Mouse (Mus musculus) kidney, embryonic 16.5 days (tissue): ENCODE measurements around the gene Rbl1. TPM values are rescaled to one million over a fixed set of nuclear protein-coding genes. Genes with fewer than 3 reads are reported as not detected.

Source experiments
- ATAC-seq: fragments of 200-750 bp; cut with Nextera tagmentation; 2 replicates; pipeline ENCODE4 v1.8.0; 2017; ENCODE audit warnings: moderate TSS enrichment; ENCODE audit not compliant: low FRiP score, low TSS enrichment
- H3K27ac ChIP-seq: fragments of 300-500 bp; sonication (generic); 2 replicates; pipeline ENCODE4 v1.5.1; 2014; ENCODE audit warnings: low read length
- H3K27me3 ChIP-seq: fragments of 300-500 bp; sonication (generic); 2 replicates; pipeline ENCODE4 v1.6.1; 2014; ENCODE audit warnings: low read length, control low read depth, mixed read lengths; ENCODE audit not compliant: insufficient read depth
- H3K36me3 ChIP-seq: fragments of 300-500 bp; sonication (generic); 2 replicates; pipeline ENCODE4 v1.6.1; 2014; ENCODE audit warnings: low read length, control low read depth, mixed read lengths; ENCODE audit not compliant: insufficient read depth
- H3K4me1 ChIP-seq: fragments of 300-500 bp; sonication (generic); 2 replicates; pipeline ENCODE4 v1.6.1; 2014; ENCODE audit warnings: low read length, control low read depth, mixed read lengths; ENCODE audit not compliant: insufficient read depth
- H3K4me2 ChIP-seq: fragments of 300-500 bp; sonication (generic); replicated peaks from 2 replicates; pipeline ENCODE4 v1.6.1; 2014; ENCODE audit warnings: low read depth, low read length
- H3K4me3 ChIP-seq: fragments of 300-500 bp; sonication (generic); 2 replicates; pipeline ENCODE4 v1.5.1; 2014; ENCODE audit warnings: mild to moderate bottlenecking, low read length
- H3K9ac ChIP-seq: fragments of 300-500 bp; sonication (generic); replicated peaks from 2 replicates; pipeline ENCODE4 v1.6.1; 2014; ENCODE audit warnings: low read length
- H3K9me3 ChIP-seq: fragments of 300-500 bp; sonication (generic); 2 replicates; pipeline ENCODE4 v1.6.1; 2016; ENCODE audit warnings: low read length, control low read depth
- whole genome bisulfite sequencing: fragments of 180-500 bp; shearing (Covaris S2); extraction: QIAGEN DNeasy Blood & Tissue Kit; methylation state at CpG from one replicate; pipeline ENCODE4 v1.1.7; 2014; 5-methylcytosine and 5-hydroxymethylcytosine counted together
- polyA plus RNA-seq: library from polyadenylated mRNA; unstranded; fragments of >200 nt; fragmentation: Nextera tagmentation; extraction: Ambion mirVana; gene quantifications from 2 replicates; pipeline ENCODE4 v1.2.1, GENCODE M21; 2015

Gene Rbl1
- polyA plus RNA-seq, 1 experiment from 2014 or later: 22.3 TPM

DNA sequence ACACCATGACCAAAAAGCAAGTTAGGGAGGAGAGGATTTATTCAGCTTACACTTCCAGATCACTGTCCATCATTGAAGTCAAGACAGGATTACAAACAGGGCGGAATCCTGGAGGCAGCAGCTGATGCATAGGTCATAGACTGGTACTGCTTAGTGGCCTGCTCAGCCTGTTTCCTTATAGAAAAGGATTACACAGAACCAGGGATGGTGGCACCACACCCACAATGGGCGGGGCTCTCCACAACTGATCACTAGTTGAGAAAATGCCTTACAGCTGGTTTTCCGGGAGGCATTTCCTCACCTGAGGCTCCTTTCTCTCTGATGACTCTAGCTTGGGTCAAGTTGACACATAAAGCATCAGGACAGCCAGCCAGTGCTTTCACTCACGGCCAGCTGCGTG lies 55.9 kb downstream of the Rbl1 start:
- Histone ChIP-seq H3K27me3 (no peaks in the 10 kb centered on the region), H3K4me3 (no peak overlapping the region), H3K9me3 (no peaks in the 10 kb centered on the region), H3K4me1 (no peaks in the 10 kb centered on the region), H3K9ac (no peak overlapping the region), H3K36me3 (peaks cover 29% of the 10 kb centered on the region), H3K27ac (no peak overlapping the region), H3K4me2 (no peak overlapping the region)
- WGBS: 89% methylated on average over 5 of the region's 5 CpGs
- ATAC-seq: no peak

DNA sequence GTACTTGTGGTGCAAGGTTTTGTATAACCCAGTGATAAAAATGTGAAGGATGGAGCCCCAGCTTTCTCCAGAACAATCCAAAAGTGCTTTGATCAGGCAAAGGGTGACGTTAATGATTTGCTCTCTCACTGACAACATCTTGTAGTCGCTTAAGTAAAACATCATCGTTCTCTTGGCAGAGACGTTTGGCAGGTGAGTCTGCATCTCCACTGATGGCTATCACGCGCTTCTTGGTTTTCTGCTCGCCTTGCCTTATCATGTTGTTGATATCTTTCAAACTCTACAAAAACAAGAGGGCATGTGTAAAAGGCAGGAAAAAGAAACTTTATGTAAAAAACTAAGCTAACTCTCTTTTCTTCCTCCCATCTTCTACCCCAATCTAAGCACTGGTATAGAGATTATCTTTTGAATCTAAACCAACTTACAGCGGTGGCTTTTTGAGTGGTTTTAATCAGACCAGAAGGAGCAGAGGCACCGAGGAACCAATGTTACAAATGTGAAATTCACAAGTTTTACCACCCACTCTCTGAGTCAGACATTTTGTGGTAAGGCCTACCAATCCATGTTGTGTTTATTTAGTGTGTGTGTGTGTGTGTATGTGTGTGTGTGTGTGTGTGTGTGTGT lies 56.8 kb downstream of the Rbl1 start:
- no peak overlapping the region for H3K4me2 ChIP-seq
- no peak overlapping the region for H3K4me3 ChIP-seq
- no peak for ATAC-seq
- peaks cover 29% of the 10 kb centered on the region for H3K36me3 ChIP-seq
- no peaks in the 10 kb centered on the region for H3K27me3 ChIP-seq
- WGBS: 85% methylated on average over 9 of the region's 9 CpGs
- no peak overlapping the region for H3K9ac ChIP-seq
- no peak overlapping the region for H3K27ac ChIP-seq
- H3K9me3 ChIP-seq: no peaks in the 10 kb centered on the region
- H3K4me1 ChIP-seq: no peaks in the 10 kb centered on the region

DNA sequence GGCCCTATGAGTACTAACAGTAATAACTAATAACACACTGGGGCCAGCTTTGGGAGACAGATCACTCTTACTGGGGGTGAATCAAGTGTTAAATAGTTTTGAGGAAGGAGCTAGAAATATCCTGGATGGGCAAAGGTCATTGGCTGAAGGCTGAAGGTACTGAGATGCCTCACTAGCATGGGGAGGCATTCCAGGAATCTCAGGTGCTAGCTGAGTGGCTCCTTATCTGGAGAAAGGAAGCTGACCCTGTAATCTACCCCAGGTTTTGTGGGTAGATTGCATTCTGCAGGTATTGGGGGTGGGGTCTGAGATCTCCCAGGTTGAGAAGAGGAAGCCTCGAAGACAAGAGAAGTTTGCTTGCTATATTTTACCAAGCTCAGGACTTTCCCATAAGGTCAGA lies 59.2 kb downstream of the Rbl1 start:
- no peak for ATAC-seq
- 77% methylated on average over 1 of the region's 1 CpGs for WGBS

DNA sequence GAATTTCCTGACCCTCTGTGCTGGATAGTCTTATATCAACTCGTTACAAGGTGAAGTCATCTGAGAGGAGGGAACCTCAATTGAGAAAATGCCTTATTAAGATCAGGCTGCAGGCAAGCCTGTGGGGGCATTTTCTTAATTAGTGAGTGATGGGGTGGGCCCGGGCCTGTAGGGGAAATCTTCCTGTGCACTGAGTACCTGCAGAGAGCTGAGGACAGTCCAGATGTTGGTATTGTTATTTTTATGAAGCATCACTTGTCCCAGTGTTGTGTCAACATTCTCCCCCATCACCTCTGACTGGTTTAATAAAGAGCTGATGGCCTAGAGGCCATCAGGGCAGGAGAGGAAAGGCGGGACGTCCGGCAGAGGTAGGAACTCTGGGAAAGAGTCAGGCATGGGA lies 60.2 kb downstream of the Rbl1 start:
- Histone ChIP-seq H3K9ac (no peak overlapping the region), H3K27me3 (no peaks in the 10 kb centered on the region), H3K36me3 (peaks cover 8% of the 10 kb centered on the region), H3K4me3 (no peak overlapping the region), H3K9me3 (no peaks in the 10 kb centered on the region), H3K4me1 (no peaks in the 10 kb centered on the region), H3K27ac (no peak overlapping the region), H3K4me2 (no peak overlapping the region)
- no peak for ATAC-seq
- WGBS: 71% methylated on average over 5 of the region's 5 CpGs

More for the DNA sequence above, 59.2 kb downstream of the Rbl1 start:
- Histone ChIP-seq H3K27me3 (no peaks in the 10 kb centered on the region), H3K27ac (no peak overlapping the region), H3K9ac (no peak overlapping the region), H3K4me2 (no peak overlapping the region), H3K9me3 (no peaks in the 10 kb centered on the region), H3K4me1 (no peaks in the 10 kb centered on the region), H3K4me3 (no peak overlapping the region), H3K36me3 (peaks cover 18% of the 10 kb centered on the region)

DNA sequence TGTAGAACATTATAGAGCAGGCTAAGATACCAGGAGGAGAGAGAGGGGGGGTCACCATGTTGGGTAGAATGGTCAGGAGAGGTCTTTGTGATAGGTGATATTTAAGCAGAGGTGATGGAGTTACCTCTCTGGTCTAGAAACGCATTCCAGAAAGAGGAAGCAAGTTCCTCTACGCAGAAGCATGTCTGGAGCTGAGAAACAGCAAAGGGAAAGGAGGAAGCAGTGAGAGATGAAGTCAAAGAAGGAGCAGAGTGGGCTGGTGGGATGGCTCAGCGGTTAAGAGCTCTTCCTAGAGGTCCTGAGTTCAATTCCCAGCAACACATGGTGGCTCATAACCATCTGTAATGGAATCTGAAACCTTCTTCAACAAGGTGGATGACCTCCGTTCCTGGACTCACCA lies 62.4 kb downstream of the Rbl1 start:
- no peaks in the 10 kb centered on the region for H3K9me3 ChIP-seq
- H3K36me3 ChIP-seq: no peaks in the 10 kb centered on the region
- no peak overlapping the region for H3K4me2 ChIP-seq
- 90% methylated on average over 4 of the region's 4 CpGs for WGBS
- ATAC-seq: no peak
- H3K27ac ChIP-seq: no peak overlapping the region
- H3K27me3 ChIP-seq: no peaks in the 10 kb centered on the region
- H3K4me3 ChIP-seq: no peak overlapping the region
- no peaks in the 10 kb centered on the region for H3K4me1 ChIP-seq
- no peak overlapping the region for H3K9ac ChIP-seq

DNA sequence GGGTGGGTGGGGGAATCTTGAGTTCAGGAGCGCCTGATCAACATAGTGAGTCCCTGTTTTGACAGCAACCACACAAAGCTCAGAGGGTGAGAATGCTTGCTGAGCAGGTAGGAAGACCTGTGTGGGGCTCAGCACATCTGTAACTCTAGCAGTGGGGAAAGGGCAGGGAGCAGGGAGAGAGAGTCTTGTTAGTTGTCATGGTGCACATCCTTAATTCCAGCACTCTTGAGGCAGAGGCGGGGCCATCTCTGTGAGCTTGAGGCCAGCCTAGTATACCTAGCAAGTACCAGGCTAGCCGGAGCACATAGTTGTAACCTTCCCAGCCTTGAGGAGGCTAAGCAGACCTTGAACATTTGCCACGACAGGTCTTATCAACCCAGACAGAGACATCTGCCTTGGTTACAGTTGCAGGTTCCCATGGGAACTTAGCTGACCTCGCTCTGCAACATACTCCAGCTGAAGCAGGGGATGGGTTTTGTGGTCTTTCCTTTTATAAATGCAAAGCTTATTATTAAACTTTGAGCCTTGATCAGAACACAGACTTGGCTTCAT lies 65.0 kb downstream of the Rbl1 start:
- no peak for ATAC-seq
- Histone ChIP-seq H3K9me3 (no peaks in the 10 kb centered on the region), H3K4me2 (no peak overlapping the region), H3K9ac (no peak overlapping the region), H3K27ac (no peak overlapping the region), H3K4me1 (no peaks in the 10 kb centered on the region; the same call in 1 of the 2 replicates), H3K27me3 (no peaks in the 10 kb centered on the region), H3K36me3 (no peaks in the 10 kb centered on the region), H3K4me3 (no peak overlapping the region)
- 93% methylated on average over 5 of the region's 5 CpGs for WGBS

DNA sequence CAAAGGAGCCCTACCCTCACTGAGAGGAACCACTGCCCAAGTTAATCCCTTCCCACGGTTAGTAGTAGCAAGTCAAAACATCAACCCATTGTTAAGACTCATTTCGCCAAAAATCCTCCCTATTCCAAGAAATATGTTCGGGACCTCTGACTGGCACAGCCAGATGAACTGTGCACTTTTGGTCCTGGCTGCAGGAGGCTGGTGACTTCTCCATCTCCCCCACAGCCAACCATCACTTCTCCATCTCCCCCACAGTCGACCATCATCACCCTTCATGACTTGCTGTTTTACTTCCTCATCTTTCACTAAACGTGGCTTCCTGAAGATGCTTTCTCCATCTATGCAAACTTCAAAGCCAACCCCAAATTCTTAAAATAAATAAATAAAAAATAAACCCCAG lies 65.5 kb downstream of the Rbl1 start:
- Histone ChIP-seq H3K9ac (no peak overlapping the region), H3K27ac (no peak overlapping the region), H3K27me3 (no peaks in the 10 kb centered on the region), H3K4me1 (peaks cover 2% of the 10 kb centered on the region; the same call in 1 of the 2 replicates), H3K36me3 (no peaks in the 10 kb centered on the region), H3K4me3 (no peak overlapping the region), H3K4me2 (no peak overlapping the region), H3K9me3 (no peaks in the 10 kb centered on the region)
- no peak for ATAC-seq
- WGBS: 78% methylated on average over 5 of the region's 5 CpGs

DNA sequence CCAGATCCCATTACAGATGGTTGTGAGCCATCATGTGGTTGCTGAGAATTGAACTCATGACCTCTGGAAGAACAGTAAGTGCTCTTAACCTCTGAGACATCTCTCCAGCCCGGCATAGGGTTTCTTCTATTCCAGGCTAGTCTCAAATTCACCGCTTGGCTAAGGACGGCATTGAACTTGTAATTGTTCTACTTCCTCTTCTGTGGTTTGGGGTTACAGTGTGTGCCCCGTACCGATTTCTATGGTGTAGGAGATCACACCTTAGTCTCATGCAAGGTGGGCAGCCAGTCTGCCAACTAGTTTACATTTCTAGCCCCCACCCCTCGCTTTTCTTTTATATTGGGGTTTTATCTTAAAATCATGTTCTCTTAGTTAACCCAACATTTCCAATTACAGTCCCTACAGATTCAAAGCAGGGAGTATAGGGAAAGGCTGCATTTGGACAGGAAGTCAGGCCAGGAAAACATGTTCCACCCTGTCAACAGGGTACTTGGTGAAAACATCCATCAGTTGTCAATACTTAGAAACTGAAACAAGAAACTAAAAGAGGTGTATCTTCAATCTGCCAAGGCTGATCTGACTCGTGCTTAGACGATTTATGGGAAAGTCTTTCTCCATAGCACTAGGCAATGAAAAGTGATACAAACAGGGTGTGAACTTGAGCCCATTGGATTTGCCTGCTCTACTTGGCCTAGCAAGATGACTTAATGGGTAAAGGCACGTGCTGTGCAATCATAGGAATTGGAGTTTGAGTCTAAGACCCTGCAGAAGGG lies 66.2 kb downstream of the Rbl1 start:
- H3K27ac ChIP-seq: no peak overlapping the region
- no peak overlapping the region for H3K4me3 ChIP-seq
- no peaks in the 10 kb centered on the region for H3K36me3 ChIP-seq
- no peaks in the 10 kb centered on the region for H3K9me3 ChIP-seq
- H3K4me2 ChIP-seq: no peak overlapping the region
- no peaks in the 10 kb centered on the region for H3K27me3 ChIP-seq
- no peak for ATAC-seq
- H3K4me1 ChIP-seq: peaks cover 8% of the 10 kb centered on the region; the same call in 1 of the 2 replicates
- no peak overlapping the region for H3K9ac ChIP-seq
- 79% methylated on average over 9 of the region's 9 CpGs for WGBS

DNA sequence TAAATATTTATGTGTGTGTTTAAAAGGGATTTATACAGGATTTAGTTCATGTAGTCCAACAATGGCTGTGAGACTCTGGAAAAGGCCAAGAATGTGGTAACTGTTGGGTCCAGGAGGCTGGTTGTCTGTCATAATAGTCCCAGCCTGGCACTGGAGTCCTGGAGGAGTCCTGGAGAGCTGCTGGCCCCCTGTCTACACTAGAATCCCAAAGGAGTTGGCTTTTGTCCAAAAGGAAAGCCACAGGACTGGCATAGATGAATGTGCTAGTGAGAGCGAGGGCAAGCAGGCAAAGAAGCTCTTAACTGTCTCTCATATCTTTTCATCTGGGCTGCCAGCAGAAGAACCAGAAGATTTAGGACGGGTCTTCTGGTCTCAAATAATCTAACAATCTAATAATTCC lies 67.7 kb downstream of the Rbl1 start:
- H3K4me2 ChIP-seq: no peak overlapping the region
- H3K4me3 ChIP-seq: no peak overlapping the region
- H3K9ac ChIP-seq: no peak overlapping the region
- no peaks in the 10 kb centered on the region for H3K9me3 ChIP-seq
- no peaks in the 10 kb centered on the region for H3K36me3 ChIP-seq
- 74% methylated on average over 2 of the region's 2 CpGs for WGBS
- no peaks in the 10 kb centered on the region for H3K27me3 ChIP-seq
- H3K4me1 ChIP-seq: peaks cover 8% of the 10 kb centered on the region; the same call in 1 of the 2 replicates
- H3K27ac ChIP-seq: no peak overlapping the region
- ATAC-seq: no peak

DNA sequence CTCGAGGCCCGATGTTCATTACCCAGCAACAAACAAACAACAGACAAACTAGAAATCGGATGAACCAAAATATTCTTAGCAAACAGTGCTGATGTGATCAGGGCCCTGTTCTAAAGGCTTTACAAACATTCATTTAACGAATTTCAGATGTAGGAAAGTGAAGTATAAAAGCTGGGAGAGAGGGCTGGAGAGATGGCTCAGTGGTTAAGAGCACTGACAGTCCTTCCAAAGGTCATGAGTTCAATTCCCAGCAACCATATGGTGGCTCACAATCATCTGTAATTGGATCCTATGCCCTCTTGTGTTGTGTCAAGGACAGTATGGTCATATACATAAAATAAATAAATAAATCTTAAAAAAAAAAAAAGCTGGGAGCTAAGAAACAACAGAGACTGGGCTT lies 68.2 kb downstream of the Rbl1 start:
- WGBS: 90% methylated on average over 4 of the region's 4 CpGs
- no peak overlapping the region for H3K27ac ChIP-seq
- ATAC-seq: no peak

More for the DNA sequence above, 68.2 kb downstream of the Rbl1 start:
- no peaks in the 10 kb centered on the region for H3K36me3 ChIP-seq
- H3K9me3 ChIP-seq: no peaks in the 10 kb centered on the region
- H3K4me2 ChIP-seq: no peak overlapping the region
- H3K4me1 ChIP-seq: peaks cover 8% of the 10 kb centered on the region; the same call in 1 of the 2 replicates
- no peak overlapping the region for H3K9ac ChIP-seq
- no peaks in the 10 kb centered on the region for H3K27me3 ChIP-seq
- H3K4me3 ChIP-seq: no peak overlapping the region
